Mouse (Mus musculus) forelimb bud, embryonic 11.5 days (tissue): ENCODE data around the gene Nsun7.
"Not testable (repeated sequence)": the region's sequence is repeated elsewhere in the genome, so short reads cannot be mapped to it uniquely, and the experiment has no call there.

Experiments used
- DNase-seq: peaks from one replicate; pipeline ENCODE4 v3.0.0-alpha.2; 2012; ENCODE audit warnings: low read depth, low spot score

The Nsun7 gene

DNA sequence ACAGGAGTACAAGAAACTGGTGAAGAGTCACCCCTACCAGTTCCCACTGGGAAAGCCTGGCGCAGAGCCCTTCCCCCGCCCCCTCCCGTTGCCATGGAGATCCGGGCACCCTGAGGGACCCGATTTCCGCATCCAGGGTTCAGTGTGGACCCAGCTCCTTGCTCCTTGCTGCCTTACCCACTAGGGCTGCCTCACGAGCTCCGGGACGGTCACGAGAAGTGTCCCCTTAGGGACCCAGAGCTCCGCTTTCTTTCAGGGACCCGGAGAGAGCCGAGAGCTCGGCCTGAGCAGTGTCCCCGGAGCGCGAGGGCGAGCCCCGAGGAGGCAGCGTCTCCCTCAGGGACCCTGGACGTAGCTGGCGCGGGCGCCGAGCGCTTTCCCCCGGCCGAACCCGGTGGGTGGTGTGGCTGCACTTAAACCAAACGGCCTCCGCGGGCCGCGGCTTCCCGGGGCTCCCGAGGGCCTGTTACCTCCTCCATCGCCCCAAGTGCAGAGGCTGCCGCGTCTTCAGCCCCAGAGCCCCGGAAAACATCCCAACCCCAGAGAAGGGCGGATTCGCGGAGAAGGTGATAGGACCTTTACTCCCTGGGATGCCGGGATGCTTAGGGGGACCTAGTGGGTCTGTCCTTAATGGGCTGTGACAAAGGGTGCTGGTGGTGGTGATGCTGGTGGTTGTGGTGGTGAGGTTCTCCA is at the start of gene Nsun7:
Nsun7 (plus strand) TSS at position 142 of the 693 bp plus-strand sequence.
- DNase-seq: peak; percentile 63

DNA sequence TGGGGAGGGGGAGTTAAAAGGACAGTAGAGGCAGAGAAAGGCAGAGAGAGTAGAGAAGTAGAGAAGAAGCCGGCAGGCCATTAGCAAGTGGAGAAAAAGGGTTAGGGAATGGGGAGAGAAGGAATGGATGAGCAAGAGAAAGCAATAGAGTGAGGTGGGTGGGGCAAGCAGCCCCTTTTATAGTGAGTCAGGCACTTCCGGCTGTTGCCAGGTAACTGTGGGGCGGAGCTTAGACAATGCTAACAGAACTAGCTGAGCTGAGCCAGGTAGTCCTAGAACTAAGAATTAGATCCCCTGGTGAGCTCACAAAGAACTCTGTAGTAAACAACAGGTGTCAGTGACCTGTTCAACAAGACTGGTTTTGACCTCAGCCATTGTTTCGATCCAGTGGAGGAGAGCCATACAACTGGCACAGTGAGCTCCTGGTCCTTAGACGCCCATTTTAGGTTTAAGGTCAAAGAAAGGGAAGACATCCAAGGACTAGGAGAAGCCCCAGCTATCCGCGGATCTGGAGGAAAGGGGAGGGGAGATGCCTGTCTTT is 45.2 kb upstream of the Nsun7 start:
- DNase-seq: no peak

DNA sequence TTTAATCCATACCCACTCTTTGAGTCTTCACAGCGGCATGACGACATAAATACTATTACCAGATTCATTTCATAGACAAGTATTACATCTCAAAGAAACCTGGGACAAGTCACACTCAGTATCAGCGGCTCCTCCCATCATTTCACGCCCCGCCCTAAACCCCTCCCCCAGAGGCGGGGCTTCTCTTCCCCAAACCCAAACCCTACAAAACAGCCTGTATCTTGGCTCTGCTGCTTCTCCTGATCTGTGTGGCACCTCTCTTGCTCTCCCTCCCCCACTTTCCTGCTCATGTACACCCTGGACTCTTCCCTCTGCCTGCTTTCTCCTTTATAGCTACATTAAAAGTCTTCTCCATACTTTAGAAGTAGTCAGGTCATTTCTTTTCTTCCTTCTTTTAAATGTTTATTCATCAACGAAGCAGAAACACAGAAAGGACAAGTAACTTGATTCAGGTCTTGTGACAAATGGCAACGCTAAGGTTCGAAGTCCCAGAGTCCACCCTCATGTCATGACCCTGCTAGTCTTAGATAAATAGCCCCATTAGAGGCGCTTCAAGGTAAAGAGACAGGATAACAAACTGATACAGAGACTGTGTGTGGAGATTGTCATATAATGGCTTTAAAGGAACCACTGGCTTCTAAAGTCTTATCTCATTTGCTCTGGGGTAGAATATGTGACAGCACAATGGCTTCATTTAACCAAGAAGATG is 44.0 kb upstream of the Nsun7 start:
- no peak for DNase-seq

DNA sequence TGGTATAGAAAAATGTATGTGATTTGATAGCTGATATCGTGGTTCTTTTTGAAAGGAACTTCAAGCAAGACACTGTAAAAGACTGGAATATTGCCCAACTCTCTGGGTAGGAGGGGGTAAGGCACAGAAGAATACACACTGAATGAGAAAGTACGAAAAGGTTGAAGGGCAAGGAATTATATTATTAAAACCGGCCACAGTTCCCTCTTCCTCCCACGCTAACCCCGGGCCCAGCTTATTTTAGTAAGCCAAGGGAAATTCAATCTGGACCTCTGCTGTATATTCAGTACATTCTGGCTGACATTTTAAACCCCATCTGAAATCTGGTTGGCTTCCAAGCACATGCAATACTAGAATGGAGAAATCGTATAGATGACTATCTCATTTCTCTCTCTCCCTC is 40.0 kb upstream of the Nsun7 start:
- no peak for DNase-seq

DNA sequence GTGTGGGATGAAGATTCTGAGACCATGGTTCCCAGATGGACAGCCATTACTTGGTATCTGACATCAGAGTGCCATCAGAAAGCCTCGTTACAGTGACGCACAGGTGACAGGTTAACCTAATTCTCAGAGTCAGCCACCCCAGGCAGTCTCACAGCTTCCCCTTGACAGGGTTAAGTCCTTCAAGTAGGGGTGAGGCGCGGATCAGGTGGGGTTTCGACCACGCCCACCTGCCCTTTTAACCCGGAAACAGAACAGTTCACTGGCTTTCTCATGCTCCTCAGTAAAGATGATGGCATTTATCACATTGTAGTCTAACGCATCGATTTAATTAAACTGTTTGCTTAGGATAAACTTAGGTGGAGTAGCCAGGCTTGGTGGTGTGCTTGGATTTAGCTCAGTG is 39.1 kb upstream of the Nsun7 start:
- DNase-seq: no peak

DNA sequence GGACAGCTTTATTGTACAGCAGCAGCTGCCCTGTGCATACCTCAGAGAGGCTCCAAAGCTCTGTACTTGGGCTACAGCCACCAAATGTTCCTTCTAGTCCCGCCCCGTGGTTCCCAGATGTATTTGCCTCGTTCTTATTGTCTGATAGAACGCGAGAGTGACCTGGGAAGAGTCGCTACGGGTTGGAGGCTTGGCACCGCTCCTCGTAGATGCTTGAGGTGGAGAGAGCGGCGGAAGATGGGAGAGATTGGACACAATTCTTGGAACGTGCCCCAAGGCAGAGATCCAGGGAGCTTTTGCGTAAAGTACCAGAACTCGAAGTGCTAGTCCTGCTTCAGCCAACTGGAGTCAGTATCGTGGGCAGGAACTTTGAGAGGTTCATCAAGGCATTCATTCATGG is 36.8 kb upstream of the Nsun7 start:
- no peak for DNase-seq

DNA sequence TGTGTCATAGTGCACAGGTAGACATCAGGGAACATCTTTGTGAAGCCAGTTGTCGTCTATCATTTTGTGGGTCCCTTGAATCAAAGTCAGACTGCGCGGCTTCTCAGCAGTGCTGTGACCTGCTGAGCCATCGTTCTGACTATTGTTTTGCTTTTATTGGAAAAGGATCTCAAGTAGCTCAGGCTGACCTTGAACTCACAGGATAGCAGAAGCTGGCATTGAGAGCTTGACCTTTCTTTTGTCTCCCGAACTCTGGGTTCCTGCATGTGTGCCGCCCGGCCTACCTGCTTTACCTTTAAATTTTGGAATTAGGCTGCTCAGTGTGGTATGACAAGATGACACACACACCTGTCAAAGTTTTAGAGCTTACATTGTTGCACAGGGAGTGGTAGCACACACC is 33.2 kb upstream of the Nsun7 start:
- DNase-seq: no peak

DNA sequence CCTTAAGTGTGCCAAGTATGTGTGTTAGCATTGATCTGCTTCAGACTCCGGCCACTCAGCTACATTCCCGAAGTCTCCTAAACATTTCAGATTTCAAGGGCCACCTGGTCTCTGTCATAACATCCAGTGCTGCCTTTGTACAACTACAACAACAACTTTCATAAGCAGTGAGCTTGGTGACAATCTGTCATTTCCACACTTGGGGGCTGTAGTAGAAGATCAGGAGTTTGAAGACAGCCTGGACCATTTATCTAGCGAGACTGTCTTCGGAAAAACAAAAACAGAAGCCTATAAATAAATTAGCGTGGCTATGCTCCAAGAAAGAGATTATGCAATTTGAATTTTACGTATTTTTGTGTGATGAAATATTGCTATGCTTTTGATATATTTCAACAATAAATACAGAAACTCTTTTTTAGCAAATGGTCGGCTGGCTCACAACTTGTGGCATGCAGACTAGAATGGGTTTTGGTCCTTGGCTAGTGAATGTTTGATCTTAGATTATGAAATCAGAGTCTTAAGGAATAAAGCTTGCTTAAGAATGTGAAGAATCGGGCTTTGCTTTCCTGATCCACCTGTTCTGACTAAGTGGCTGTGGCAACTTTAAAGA is 27.9 kb upstream of the Nsun7 start:
- no peak for DNase-seq

DNA sequence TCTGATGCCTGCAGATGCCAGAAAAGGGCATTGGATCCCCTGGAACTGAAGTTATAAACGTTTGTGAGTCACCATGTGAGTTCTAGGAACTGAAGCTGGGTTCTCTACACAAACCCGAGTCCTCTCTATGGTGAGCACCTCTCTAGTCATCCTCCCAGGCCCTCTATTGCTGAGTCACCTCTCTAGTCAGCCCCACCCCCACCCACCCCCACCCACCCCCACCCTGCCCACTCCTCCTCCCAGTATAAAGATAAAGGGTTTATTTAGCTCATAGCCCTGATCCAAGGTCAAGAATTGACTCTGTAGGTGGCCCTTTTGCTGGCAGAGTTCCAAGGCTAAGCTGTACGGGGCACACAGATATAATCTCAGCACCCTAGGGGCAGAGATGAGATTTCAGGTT is 27.2 kb upstream of the Nsun7 start:
- DNase-seq: no peak

DNA sequence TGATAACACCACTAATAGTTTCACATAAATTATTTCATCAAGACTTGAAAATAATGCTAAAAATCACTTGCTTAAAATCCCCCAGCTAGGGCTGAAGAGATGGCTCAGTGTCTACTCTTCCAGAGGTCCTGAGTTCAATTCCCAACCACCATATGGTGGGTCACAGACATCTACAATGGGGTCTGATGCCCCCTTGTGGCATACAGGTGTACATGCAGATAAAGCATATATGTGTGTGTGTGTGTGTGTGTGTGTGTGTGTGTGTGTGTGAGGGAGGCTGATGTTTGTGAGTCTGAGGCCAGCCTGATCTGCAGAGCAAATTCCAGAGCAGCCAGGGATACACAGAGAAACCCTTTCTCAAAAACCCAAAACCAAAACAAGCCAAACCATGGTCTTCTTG is 17.8 kb upstream of the Nsun7 start:
- DNase-seq: no peak

DNA sequence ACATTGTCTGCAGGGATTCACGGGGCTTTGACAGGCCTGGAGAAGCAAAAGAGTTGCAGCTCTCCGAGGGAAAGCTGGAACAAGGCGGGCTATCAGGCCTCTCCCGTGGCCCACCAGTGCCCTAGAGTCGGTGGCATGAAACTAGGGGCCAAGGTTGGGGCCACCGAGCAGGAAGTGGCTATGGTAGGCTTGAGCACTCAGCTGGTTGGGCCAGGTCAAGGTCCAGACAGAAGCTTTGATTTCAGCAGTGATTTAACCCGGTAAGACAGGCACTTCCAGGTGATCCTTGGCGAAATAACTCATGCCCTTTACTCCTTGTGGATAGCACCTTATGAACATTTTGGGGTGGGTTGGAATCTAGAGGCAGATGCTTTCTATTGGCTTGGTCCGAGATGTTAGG is 16.2 kb upstream of the Nsun7 start:
- DNase-seq: no peak

DNA sequence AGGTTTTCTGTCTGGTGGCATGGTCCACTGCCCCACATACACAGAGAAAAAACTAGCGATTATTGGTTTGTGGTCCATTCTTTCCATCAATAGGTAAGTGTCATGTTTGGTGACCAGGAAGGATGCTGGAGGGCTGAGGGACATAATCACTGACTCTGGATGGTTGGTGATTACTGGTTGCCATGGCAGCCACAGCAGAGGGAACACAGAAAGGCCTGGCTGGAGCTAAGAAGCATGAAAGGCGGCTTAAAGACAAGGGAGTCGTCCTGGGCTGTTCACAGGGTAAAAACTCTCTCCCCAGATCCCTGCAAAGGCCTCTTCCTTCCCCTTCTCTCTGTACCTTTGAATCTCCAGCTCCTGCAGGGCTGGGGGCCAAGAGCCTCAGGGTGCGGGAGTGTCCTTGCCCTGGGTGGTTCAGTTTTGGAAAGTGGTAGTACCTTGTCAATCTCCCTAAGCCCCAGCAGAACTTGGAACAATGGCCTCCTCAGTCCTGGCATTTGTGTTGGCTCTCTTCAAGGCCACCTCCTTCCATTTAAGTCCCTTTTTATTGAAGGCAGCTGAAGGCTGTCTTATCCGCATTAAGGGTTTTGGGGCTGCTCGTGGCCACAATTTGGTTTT is 15.5 kb upstream of the Nsun7 start:
- no peak for DNase-seq

DNA sequence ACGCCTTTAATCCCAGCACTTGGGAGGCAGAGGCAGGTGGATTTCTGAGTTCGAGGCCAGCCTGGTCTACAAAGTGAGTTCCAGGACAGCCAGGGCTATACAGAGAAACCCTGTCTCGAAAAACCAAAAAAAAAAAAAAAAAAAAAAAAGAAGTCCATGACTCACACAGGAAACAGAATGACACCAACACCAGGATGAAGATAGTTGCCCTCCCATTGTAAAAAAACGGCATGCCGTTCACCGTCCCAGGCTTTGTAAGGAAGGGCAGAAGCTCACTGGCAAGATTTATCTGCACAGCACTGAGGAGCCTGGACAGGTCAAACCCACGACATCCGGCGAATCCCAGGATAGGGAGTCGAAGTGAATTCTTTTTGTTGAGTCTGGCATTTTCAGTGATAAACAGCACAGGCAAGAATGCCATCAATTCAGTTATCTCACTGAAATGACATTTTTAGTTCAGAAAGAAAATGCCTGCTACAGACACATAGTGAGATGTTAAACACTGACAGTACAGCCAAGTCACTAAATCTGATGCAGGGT is 13.7 kb upstream of the Nsun7 start:
- DNase-seq: no peak

DNA sequence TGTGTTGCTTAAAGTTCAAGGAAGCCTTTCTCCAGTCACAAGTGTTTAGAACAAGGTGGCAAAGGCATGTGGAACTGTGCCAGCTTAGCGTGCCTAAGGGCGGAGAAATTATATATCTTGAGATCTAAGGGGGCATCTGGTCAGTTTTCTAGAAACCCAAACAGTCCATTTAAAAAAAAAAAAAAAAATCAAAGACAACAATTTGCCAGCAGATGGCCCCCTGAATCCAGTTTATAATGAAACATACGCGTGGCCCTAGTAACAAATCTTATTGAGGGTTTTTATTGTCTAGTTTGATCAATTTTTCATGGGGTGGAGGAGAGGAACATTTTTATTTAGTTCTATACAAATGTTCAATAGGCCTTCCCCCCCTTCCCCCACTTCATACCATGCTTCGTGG is 6.5 kb upstream of the Nsun7 start:
- DNase-seq: no peak

DNA sequence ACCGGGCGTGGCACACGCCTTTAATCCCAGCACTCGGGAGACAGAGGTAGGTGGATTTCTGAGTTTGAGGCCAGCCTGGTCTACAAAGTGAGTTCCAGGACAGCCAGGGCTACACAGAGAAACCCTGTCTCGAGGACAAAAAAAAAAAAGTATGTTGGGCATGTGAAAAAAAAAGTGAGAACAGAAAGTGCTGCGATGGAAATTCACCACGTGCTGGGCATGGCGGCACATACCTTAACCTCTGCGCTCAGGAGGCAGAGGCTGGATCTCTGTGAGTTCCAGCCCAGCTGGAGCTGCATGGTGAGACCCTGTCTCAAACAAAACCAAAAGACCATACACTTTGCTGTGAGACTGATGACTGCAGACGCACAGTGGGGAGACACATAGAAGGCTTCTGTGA is 4.7 kb upstream of the Nsun7 start:
- DNase-seq: no peak

DNA sequence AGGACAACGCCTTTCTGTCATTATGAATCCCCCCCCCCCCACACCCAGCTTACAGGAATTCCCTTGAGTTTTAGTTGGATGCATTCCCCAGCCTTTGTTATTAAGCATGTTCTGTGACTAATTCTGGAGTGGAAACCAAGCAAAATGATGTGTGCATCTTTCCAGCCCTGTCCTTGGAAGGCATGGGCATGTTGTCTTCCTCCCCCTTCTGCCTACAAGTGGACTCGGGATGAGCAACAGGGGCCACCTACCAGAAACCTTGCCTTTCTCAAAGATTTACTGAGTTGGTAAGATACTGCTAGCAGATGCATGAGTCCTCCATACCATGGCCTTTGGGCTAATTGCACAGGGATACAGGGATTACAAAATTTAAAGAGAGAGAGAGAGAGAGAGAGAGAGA is 697 bp upstream of the Nsun7 start:
- DNase-seq: no peak

DNA sequence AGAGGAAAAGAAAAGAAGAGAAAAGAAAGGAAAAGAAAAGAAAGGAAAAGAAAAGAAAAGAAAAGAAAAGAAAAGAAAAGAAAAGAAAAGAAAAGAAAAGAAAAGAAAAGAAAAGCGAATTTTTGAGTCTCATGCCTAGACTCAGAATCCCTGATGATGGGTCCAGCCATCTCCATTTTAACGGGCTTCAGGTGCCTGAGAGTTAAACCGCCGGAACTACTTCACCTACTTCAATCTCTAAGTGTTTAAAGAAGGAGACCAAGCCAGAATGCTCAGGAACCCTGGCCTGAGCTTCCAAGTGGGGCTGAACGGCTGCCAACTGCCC is 304 bp upstream of the Nsun7 start:
- DNase-seq: not testable (repeated sequence)

DNA sequence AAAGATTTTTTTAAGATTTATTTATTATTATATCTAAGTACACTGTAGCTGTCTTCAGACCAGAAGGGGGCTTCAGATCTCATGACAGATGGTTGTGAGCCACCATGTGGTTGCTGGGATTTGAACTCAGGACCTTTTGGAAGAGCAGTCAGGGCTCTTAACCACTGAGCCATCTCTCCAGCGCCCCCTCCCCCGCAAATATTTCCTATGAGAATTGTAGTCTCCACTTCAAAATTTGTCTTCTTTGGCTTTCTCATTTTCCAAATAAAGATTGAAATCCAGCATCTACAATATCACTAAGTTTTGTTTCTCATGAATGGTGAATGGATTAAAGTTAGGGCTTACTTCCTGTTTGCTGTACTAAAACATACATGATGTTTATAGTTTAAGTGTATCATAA is 2.8 kb downstream of the Nsun7 start:
- no peak for DNase-seq

DNA sequence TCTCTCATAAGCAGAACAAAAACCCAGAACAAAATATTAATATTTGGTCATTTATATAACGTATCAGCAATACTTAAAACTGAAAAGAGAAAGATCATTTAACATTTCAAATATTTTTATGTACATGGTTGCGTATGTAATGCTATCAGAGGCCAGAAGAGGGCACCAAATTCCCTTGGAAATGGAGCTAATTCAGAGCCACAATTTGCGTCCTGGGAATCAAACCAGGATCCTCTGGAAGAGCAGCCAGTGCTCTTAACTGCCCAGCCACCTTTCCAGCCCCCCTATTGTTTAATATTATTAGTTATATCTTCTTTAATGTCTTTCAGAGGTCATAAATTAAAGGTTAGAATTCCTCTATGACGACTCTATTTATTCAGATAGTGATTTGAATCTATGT is 3.7 kb downstream of the Nsun7 start:
- peak; percentile 51 for DNase-seq

DNA sequence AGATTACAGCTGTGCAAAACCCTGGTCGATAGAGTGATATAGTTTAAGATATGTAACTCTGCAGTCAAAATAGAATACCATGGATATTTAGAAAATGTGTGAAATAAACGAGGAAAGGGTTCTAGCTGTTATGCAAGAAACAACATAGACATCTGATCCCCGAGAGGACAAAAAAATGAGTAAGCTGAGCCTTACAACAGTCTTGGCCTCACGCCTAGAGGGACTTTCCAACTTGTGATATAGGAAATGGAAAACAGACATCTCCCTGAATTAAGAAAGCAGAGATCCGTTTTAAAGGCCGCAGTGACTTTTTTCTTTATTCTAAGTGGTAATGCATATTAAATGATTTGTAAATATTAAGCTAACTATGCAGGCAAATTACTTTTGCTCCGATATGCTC is 9.9 kb downstream of the Nsun7 start:
- no peak for DNase-seq

DNA sequence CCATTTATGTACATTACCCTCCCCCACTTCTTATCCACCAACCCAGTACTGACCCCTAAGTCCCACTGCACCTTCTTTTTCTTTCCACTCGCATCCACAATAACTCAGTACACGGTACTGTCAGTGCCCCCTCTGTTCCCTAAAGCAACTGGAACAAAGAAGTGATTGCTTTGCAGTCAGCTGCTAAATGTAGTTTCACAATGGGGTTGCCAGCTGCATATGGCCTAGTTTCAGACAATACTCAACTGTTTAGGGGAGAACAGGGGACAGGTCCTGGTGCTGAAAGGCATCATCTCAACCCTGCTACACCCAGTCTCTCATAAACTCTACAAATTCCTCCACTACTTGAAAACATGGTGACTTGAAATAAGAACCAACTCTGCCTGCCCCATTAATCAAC is 11.4 kb downstream of the Nsun7 start:
- no peak for DNase-seq

DNA sequence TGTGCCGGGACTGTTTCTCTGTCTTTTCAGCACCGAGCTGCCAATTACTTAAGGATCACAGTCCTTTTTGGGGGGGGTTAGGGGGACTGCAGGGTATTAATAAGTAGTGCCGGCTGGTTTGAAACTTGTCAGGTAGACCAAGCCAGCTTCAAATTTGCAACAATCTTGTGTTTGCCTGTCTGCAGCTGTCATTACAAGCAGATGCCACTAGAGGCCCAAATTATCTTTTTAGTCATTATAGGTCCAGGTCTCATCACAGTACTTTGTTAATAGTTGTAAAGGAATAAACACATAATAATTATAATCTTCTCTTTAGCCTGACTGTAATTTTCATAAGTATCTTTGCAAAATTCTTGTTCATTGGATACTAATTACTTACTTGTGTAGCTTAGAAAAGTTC is 14.7 kb downstream of the Nsun7 start:
- no peak for DNase-seq
